Mouse (Mus musculus): ENCODE measurements around the gene Gusb.

- no peak for TF ChIP-seq POLR2A (IDR thresholded peaks at IDR 0.05; ENCODE audit: insufficient read depth, low read length)
- peak; percentile 96 for TF ChIP-seq CTCF (IDR thresholded peaks at IDR 0.05; ENCODE audit: low read depth, low read length)
Observed at GRCm38 (mm10) chr5:130037752-130038455, 35.1 kb upstream of the Gusb start.

Data from ES-Bruce4 (cell line).